Mouse (Mus musculus): Measurements from ENCODE around the gene Hapln3.

Gene Hapln3

DNA sequence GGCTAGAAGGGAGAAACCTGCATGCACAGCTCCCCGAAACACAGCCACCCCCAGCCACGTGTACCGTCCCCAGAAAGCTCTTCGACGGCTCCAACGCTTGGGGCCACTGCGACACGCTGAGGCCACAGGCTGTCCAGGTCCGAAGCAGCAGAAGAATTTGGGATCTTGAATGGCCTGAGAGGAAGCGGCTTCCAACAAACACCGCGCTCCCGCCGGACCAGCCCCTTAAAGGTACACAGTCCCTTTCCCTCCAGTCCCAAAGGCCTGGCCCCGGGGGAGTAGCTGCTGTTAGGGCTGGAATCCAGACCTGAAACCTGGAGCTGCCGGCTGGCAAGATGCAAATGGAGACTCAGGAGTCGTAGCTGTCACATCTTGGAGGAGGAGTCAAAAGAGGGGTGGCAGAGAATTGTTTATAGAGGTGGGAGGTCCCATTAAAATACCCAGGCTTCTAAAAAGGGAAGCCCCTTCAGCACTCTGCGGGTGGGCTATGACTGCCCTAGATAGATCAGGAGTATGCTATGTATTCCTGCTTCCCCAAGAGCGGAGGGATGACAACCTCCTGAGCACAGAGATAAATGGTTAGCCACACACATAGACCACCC is at the start of gene Hapln3:
TSS of gene Hapln3 (minus strand) at position 176 of the 602 bp plus-strand sequence.
- no peak for DNase-seq

DNA sequence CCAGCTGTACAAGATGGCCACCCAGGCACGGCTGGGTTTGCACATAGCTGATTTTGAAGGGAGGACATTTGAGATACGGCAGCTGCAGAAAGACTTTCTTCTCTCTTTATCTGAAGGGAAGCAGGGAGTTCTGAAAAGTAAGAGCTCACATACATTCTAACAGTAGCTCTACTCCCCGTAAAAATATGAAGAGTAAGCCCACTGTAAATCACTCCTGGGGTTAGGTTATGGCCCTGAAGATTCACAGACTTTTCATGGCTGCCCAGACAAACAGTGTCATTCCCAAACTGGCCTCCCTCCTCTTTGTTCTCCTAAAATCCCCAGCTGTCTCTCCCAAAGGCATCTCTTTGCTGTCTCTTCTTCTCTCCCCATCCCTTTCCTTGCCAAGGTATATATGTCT is 43.0 kb upstream of the Hapln3 start:
- no peak for DNase-seq

- DNase-seq = no peak
Observed at GRCm38 (mm10) chr7:79171782-79172181, 41.0 kb upstream of the Hapln3 start.

DNA sequence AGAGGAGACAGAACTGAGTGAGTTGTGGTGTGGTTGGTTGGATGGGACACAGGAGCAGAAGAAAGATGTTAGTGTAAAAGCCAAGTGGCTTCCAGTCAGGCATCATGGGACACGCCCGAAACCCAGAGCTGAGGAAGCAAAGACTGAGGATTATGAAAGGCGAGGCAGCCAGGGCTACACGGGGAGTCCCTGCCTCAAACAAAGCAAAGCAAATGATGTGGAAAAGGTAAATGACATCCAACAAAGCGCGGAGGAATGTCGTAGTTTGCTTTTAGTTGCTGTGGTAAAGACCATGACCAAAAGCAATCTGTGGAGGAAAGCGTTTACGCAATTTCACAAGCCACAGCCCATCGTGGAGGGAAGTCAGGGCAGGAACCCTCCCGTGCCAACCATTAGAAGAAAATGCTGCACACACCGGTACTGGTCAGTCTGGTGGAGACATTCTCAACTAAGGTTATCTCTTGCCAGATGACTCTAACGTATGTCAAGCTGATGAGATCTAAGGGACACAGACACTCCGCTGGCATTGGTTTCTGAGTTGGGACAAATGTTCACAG is 36.3 kb upstream of the Hapln3 start:
- DNase-seq = no peak

DNA sequence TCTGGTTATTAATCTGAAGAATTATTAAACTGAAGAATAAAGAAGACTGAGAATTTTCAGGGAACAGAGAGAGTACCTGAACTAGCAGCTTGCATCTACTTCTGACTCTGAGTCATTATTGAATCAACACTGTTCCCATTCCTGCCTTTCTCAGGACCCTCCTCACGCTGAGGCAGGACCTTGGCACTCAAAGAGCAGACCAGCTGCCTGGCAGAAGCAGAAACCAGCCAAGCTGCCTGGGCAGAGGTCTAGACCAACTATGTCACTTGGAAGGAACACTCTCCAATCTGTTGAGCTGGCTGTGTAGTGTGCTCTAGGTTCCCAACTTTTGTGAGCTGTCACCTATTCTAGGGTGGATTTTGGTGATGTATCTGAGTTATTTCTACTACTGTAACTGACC is 28.6 kb upstream of the Hapln3 start:
- DNase-seq = no peak

DNA sequence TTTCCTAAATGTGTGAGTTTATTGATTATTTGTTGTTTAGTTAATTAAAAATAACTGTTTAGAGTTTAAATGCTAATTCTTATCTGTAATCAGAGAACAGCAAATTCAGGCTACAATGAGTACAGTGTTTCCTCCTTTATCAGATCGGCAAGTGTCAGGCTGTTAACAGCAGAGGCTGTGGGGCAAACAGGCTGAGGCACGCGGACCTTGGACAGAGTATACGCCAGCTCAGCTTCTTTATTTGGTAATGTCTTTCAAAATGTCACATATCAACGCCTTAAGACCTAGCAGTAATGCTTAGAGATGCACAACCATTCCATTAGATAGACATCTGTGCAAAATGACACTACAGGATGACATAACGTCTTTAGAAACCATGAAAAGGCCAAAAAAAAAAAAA is 18.7 kb upstream of the Hapln3 start:
- no peak for DNase-seq

DNA sequence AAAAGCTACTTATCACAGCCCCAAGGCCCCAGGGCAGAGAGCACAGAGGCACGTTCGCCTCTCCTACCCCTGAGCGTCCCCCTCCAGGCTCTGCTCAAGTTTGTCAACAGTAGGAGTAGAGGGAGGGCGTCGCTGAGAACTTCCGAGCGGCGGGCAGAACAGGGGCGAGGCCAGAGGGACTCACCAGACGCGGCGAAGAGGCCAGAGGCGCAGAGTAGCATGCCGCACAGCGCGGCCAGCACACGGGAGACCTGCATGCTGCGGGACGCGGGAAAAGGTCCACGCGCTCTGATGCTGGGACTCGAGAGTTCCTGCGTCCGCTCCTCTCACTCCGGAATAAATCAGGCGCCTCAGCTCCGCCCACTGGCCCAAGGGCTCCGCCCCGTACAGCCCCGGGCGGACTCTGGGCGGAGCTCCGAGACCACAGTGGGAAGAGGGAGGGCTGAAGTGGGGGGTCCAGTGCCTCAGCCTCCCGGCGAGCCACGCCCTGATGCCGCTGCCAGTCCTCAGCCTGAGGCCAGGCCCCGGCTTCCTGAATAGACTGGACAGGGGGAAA is 18.0 kb upstream of the Hapln3 start, which contains the start of gene Mfge8:
TSS of gene Mfge8 (minus strand) at position 350 of the 556 bp plus-strand sequence.
- DNase-seq = peak; percentile 82 to 85

- DNase-seq = no peak
Observed at GRCm38 (mm10) chr7:79147931-79148653, 17.3 kb upstream of the Hapln3 start.

DNA sequence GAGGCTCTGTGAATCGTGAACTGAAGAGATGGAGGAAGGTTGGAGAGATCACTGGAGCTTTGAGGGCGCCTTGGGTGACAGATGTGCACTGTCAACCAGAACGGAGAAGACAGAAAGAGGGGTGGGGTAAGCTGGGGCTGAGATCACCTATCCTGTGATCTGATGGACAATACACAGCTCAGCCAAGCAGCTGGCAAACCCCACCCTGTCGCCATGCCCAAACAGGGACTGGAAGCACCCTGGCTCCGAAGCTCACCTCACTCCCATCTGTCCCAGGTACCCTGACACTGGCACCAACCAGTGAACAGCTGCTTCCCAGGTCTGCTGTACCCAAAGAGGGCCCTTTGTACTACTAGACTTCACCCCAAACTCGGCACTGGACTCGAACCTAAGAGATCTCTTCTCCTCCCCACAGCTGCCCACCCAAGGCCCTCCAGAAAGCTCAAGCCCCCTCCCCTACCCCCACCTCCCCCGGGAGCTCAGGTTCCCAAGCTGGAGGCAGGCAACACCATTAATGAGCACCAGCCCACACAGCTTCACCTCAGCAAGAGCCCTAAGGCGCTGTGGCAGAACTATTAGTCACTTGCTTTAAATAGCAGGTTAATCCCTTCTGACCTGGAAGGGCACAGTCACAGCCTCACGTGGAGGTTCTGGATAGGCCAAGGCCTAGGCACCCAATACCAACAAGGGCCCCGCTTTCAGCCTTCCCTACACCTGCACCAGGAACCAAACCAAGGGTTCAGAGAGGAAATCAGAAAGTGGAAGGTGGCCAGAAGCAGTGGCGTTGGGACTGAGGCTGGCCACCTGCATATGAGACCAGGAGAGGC is 16.4 kb upstream of the Hapln3 start:
- DNase-seq = no peak

DNA sequence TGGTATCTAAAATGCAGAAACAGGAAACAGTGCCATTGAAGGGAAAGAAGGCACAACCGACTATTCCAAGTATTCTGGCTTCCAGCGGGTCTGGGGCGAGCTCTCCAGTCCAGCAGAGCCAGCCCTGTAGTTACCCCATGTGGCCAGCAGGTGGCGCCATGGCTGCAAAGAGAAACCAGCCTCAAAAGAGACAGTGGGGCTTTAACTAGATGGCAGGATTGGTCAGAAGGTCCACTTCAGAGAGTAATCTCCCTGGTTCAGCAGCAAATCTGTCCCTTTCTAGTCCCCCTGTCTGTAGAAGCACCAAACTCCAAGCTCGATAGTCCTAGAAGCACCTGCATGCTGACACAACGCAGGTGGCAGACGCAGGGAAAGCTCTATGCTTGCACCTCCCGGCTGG is 10.1 kb upstream of the Hapln3 start:
- DNase-seq = peak; percentile 58 to 63

GRCm38 (mm10) chr7:79139891-79140591 is 9.2 kb upstream of the Hapln3 start:
- DNase-seq = no peak

- no peak for DNase-seq
Observed at GRCm38 (mm10) chr7:79139328-79139824, 8.6 kb upstream of the Hapln3 start.

- DNase-seq = no peak
Observed at GRCm38 (mm10) chr7:79133391-79133790, 2.6 kb upstream of the Hapln3 start.

DNA sequence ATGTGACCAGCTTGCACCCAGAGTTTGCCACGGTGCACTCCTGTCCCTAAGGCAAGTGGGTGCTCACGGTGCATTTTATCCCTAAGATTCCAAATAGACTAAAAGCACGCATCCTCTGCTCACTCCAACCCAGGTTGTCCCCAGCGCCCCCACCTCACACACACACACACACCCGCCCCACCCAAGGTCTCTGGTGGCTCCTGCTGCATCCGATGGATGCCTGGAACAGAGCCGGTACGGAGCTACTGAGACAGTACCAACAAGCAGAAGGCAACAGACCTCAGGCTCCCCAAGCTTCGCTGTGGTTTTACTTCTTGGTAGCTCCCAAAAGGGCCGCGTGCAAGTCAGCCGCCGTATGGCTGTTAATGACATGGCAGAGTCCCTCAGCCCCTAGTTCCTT is 433 bp downstream of the Hapln3 start:
- no peak for DNase-seq

- DNase-seq = no peak
Observed at GRCm38 (mm10) chr7:79129883-79130282, 935 bp downstream of the Hapln3 start.

- no peak for DNase-seq
Observed at GRCm38 (mm10) chr7:79123465-79123864, 7.4 kb downstream of the Hapln3 start.

- no peak for DNase-seq
Observed at GRCm38 (mm10) chr7:79113848-79114247, 17.0 kb downstream of the Hapln3 start.

GRCm38 (mm10) chr7:79096492-79096891 is 34.3 kb downstream of the Hapln3 start:
- no peak for DNase-seq

- peak in 1 of 2 experiments; percentile 15 for DNase-seq
Observed at GRCm38 (mm10) chr7:79089111-79089510, 41.7 kb downstream of the Hapln3 start.

GRCm38 (mm10) chr7:79080572-79081399 is 50.0 kb downstream of the Hapln3 start:
- DNase-seq = peak; percentile 40 to 54

- DNase-seq = no peak
Observed at GRCm38 (mm10) chr7:79079212-79079611, 51.6 kb downstream of the Hapln3 start.

All from thymus, postnatal 36 days (tissue).